Mouse (Mus musculus): ENCODE data around the gene Aunip.

Aunip gene

DNA sequence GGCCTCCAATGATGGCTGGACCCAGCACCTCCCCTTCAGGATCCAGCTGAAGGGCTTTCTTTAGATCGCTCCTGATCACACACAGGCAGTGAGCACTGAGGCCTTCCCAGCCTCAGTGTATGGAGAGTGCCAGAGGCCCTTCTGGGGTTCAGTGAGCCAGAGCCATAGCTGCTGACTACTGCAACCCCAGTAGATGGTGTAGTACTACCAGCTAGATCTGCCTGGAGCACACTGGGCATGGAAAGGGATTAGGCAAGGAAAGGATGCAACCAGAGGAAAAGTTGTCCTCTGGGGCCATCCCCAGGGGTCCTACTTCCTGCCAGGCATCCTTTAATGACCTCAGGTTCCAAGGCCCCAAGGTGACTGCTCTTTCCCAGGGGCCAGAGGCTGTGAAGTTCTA, 42.8 kb downstream of the Aunip start:
- no peak for DNase-seq (ENCODE audit: low spot score)

DNA sequence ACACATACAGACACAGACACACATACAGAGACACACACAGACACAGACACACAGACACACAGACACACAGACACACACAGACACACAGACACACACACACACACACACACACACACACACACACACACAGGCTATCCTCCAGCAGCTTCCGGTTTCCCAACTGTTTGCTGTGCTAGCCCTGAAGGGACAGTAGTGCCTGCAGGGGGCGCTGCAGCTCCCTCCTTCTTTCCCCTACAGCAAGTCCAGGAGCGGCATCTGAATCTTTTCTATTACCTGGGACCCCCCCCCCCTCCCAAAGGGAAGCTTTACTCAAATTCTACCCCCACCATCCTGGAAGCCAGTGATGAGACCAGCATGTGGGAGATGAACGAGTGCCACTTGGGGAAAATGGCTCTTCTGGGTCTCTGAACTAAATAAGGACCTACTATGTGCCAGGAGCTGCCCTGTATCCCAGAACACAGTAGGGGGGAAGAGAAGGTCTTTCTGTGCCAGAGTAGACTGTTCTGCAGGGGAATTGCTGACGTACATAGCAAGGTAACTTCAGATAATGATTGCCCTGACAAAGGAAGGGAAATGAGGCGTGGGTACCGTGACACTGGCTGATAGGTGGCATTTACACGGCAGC, 45.3 kb downstream of the Aunip start:
- DNase-seq (ENCODE audit: low spot score): peak; percentile 71

DNA sequence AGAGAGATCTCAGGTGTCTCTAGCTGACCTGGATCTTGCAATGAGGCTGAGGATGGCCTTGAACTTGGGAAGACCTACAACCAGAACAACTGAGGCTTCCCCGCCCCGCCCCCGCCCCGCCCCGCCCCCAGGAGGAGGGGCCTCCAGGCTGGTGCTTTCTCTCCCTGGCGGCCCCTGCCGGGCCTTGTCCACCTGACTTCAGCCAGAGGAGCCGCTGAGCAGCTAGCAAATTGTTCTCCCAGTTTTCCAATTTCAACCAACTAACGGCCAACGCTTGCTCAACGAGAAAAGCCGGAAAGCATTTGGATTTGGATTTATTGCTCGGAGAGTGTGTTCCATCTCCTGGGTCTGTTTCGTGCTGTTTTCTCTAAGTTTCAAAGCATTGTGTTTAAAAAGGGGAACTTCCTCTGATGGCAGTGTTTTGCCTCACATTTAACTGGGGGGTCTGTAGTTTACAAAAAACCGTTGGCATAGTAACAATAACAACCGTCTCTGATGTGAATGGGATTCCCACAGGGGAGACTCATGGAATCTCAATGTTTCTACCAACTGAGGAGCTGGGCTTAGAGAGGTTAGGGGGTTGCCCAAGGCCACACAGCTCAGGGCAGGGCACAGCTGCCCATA, 46.9 kb downstream of the Aunip start:
- DNase-seq (ENCODE audit: low spot score): no peak

DNA sequence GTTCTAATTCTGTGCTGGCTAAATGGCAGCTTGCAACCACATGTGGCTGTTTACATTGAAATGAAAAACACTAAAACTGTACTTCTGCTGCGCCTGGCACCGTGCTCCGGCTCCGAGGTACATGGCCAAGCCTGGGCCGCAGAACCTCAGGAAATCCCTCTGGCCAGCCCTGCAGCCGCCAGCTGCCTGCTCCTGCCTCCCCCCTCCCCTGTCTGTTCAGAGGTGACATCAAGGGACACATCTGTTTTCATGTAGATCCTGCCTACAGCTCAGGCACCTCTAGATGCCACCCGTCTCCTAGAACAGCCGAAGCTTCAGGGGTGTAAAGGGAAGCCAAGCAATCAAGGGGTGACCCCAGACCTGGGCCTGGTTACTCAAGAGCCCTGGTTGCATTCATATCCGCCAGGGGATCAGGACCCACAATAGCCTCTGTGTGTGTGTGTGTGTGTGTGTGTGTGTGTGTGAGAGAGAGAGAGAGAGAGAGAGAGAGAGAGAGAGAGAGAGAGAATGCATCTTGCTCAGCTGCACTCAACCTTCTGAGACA, 47.8 kb downstream of the Aunip start:
- no peak for DNase-seq (ENCODE audit: low spot score)

DNA sequence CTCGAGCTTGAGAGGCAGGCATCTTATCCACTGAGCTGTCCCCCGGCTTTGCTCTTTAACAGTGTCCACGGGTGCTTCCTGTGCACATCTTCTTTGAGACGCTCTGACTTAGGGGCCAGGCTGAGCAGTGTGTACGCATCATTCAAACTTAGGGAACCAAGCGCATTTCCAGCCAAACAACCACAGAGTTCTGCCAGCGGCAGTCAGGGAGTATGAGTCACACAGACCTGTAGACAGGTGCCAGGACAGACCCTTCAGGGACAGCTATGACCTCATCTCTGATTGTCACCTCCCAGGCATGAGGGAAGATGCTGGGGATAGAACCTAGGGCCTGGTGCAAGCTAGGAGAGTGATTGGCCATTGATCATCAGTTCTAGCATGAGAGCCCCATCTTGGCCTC, 48.4 kb downstream of the Aunip start:
- DNase-seq (ENCODE audit: low spot score): no peak

DNA sequence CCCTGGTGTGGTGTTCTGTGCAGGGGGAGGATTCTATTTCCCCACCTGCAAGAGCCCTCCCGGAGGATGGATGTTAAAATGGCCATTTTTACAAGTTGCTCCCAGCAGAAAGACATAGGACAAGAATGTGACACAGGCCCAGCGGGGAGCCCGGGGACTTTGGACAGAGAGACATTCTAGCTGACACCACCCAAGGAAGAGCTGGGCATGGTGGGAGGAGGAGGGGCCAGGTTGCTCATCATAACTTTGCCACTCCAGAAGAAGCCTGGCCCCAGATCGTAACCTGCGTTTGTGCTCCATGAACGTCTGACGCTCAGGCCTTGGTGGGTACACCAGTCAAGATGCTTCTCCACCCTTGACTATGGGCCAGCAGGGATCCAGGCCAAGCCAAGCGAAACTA, 49.9 kb downstream of the Aunip start:
- DNase-seq (ENCODE audit: low spot score): no peak

DNA sequence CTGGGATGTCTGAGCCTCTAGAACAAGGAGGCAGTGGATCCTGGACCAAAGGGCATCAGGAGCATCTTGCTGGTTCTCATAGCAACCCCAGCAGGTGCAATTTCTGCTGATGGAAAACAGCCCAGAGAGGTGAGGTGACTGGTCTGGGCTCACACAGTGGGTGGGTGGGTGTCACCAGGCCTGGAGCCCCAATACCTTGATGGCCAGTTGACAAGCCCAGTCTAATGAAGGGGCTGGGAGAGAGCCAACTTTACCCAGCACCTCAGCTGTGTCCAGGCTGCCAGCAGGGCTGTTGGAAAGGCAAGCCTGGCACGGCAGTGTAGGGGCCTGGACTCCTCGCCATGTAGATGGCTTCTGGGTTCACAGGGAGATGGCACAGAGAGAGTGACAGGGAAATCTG, 51.2 kb downstream of the Aunip start:
- DNase-seq (ENCODE audit: low spot score): no peak

DNA sequence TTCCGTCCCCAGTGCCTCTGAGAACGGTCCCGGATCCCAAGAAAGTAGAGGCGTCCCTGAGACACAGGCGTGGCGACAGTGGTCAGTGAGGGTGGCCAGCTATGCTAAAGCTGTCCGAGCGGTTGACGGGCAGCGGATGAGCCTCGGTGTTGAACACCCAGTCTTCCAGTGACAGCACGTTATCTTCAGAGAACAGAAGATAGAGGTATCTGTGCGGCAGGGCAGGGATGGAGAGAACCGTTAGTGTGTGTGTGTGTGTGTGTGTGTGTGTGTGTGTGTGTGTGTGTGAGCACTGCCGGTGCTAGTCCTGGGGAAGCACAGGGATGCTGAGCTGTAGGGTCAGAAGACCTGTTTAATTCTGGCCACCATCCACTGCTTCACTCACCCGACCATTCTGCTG, 52.8 kb downstream of the Aunip start:
- no peak for DNase-seq (ENCODE audit: low spot score)

DNA sequence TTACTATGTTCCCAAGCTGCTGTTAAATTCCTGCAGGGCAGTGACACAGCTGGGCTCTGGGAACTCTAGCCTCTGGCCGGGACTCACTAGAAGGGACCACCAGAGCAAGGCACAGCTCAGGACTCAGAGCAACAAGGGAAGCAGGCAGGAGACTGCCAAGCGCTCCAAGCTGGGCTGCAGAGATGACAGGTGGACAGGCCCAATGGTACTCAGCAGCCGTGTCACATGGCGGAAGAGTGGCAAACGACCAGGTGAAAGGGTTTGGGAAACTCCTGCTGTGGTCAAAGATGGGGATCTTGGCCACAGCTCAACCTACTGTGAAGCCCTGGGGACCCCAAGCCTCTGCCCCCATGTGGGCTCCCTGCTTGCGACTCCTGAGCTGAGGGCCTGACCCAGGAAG, 53.3 kb downstream of the Aunip start:
- DNase-seq (ENCODE audit: low spot score): no peak

DNA sequence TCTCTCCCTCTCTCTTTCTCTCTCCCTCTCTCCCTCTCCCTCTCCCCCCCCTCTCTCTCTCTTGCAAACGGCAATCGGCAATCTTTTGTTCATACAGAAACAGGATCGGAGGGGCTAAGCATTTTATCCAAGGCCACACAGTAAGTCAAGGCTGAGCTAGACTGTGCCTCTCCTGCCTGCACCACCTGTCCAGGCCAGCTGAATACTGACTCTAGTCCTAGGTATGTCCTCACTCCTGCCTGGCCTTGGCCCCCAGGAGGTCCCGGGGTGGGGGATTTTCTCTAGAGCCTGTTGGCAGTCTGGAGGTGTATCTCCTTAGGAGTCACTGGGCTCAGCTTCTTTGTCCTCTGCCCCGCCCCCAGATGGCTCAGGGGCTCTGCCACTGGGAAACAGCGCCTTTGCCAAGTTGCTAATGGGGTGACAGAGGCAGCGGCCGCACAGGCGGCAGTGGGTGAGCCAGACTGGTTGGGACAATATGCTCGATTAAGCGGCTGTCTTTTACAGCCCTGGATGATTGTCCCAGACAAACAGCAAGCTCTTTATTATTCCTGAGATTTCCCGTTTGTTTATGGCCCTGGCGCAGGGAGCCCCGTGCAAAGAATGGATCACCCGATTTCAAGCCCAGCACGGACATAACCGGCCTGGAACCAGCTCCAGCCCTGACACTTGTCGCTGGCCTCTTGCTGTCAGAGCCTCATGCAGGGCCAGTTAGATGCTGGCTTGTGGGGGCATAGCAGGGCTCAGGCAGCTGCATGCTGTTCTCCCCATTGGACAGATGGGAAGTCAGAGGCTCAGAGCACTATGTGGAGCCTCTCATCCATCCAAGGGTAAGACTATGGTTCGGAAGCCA, 56.8 kb downstream of the Aunip start:
- DNase-seq (ENCODE audit: low spot score): no peak

DNA sequence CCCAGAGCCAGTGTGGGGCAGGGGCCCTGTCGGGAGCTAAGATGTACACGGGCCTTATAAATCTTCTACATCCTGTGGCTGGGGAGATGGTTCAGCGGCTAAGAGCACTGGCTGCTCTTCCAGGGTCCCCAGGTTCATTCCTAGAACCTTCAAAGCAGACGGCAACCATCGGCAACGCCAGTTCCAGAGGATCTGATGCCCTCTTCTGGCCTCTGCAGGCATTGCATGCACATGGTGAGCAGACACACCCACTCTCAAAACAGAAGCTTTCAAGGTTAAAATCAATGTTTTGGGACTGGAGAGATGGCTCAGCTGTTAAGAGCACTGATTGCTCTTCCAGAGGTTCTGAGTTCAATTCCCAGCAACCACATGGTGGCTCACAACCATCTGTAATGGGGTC, 58.4 kb downstream of the Aunip start:
- DNase-seq (ENCODE audit: low spot score): no peak

DNA sequence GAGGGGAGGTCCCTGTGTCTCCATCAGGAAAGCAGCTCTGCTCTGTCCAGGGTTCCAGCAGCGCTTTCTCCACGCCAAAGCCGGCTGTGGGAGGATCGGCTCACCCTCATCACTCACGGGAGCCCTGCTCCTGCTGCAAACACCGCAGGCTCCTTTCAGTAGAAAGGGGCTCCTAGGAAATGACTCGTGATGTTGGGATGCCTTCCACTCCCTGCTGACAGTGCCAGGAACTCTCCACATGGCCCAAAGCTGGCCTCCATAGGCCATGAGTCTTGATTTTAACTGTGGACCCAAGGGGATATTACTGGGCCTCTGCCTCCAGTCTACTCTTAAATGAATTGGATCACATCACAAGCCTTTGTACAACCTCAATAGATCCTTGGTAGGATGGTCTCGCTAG, 59.0 kb downstream of the Aunip start:
- DNase-seq (ENCODE audit: low spot score): no peak

DNA sequence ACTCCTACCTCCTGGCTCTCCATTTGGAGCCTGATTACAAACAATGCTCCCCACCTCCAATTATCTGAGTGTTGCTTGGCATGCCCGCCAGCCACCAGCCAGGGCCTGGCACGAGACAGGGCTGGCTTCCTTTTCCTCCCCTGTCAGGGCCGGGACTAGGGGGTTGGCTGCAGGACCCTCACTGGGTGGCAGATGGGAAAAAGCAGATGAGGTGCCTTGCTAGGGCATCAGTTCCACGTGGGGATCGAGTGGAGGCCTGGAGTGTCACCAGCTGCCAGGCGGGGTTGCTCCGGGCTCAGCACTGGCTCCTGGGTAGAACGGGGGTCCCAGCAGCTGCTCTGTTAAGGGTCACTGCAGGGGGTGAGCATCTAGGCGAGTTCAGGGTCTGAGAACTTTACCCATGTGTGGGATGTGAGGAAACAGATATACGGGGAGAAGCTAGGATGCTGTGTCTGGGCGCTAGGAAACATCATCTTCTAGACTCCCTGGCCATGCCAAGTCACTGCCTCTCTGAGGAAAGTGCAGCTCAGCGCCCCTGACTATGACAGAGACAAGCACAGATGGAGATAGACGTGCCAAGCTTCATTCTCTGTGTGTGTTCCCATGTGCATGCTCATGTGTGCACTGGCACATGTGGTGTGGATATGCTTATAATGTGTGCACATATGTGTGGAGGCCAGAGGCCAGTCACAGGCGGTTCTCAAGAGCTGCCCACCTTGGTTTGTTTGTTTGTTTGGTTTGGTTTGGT, 60.1 kb downstream of the Aunip start:
- DNase-seq (ENCODE audit: low spot score): no peak

DNA sequence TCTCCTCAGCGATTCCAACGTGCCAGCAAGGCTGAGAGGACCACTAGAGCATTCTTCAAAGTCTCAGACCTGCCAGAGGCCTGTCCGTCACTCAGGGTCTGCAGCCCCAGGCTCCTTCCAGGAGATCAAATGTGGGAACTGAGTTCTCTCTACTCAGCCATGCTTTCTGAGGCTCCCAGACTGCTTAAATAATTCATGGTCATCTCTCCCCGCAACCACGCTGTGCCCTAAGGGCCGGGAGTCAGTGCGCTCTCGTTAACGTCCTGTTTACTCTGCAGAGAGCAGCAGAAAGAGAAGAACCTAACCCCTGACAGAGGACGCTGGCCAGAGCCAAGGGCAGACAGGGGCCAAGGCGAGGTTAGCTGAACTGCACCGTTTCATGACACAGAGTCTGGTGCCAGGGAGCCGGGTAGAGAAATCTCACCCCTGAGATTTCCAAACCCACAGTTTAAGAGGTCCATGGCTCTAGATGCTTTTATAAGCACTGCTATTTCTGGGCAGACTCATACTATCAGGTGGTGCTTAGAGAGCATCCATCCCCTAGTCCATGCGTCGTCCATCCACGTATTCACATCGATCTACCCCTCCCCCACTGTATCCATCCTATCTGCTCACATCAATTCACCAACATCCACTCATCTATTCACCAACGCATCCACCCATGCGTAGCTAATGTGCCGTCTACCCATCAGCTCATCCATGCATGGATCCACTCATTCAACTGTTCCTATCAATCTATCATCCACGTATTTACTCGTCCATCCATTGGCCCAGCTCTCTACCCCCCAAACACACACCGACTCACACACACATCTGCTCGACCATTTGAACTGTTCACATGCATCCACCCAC, 61.9 kb downstream of the Aunip start:
- DNase-seq (ENCODE audit: low spot score): peak; percentile 77
